Mouse (Mus musculus) small intestine, adult 2 months (tissue): ENCODE results near the gene Ism1.

Source experiments
- CTCF ChIP-seq: fragments of 200-500 bp; IDR thresholded peaks from 2 replicates; pipeline ENCODE4 v1.5.1; 2012; ENCODE audit warnings: low read depth, mild to moderate bottlenecking, control low read depth, inconsistent platforms, low read length, moderate library complexity, mixed read lengths; ENCODE audit not compliant: insufficient replicate concordance, insufficient read length; ENCODE audit errors: extremely low read depth
- POLR2A ChIP-seq: fragments of 200-500 bp; IDR thresholded peaks from 2 replicates; pipeline ENCODE4 v1.6.1; 2012; ENCODE audit warnings: low read depth, mild to moderate bottlenecking, control low read depth, inconsistent platforms, low read length, moderate library complexity

DNA sequence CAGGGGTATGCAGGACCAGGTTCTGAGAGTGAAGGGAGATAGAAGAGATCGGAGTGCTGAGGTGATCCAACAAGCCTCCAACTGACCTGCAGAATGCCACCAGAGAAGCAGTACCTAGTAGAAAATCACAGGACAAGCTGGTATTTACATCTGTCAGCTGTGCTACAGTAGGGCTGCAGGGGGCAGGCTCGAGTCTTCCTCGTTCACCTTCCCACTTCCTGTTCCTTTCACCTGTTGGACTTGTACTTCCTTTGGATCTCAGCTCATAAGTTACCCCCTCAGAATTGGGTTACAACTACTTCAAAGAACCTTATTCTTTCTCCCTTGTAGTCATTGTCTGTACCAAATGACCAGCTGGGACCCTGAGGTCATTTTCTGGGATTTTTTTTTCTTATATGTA lies 47.4 kb downstream of the Ism1 start:
- TF ChIP-seq POLR2A (no peak), CTCF (no peak)
